Mouse (Mus musculus): ENCODE measurements around the gene Limch1.

Gene Limch1

GRCm38 (mm10) chr5:66881901-66882341 is 136.3 kb downstream of the Limch1 start:
- no peak for DNase-seq (ENCODE audit: low spot score in 2 of 2)

DNA sequence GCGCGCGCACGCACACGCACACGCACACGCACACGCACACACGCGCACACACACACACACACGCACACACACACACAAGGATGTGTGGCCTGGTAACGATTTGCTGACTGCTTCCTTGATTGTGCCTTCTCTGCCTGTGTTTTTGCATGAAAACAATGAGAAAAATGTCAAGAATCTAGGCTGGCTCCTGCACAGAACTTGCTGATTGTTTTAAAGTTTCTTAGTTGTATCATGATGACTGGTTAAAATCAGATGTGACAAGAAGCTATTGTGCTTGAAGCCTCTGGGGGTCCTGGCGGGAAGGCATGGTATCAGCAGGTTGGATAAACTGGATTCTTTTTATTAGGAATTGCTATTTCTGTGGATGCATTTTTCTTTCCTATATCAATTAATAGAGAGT is 137.1 kb downstream of the Limch1 start:
- no peak for DNase-seq (ENCODE audit: low spot score in 2 of 2)

DNA sequence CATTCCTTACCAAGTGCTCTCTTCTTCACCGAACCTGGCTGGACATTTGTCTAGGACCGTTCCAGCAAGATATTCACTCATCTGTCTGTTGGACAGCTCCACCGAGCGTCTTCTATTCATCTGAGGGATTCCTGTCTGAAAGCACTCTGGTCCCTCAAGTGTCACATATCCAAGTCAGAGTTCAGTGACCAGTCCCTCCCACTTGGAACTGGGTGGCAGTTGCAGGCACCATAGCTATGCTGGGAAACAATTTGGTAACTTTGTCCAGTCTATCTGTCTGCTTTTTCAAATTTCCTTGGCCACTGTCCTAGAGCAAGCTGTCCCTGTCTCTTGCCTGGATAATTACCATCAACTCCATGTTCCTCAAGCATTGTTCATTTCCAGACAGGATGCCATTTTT is 138.9 kb downstream of the Limch1 start:
- no peak for DNase-seq (ENCODE audit: low spot score in 2 of 2)

DNA sequence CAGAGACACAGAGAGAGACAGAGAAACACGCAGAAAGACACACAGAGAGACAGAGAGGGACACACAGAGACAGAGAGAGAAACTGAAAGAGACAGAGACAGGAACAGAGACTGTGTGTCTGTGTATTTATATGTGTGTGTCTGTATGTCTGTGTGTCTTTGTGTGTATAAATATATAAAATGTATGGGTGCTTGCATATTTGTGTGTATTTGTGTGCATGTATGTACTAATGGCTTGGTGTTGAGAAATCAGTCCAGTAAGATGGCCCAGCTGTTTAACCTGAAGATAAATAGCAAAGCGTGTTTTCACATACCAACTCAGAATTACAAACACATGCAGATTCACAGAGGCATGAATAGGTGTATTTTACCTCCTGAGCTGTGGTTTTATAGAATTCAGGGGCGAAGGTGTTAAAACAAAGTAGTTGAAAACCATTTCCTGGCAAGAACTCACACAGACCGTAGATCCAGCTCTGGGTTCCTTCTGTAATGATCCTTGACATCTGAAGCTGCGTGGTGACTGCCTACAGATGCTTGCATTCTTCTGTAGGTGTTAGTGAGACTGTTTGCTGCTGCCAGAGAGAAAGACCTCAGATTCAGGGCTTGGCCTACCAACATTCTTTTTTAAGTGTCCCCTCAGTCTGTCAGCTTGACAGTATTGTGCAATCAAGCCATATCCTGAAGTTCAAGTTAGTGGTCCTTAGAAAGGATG is 140.9 kb downstream of the Limch1 start:
- no peak for DNase-seq (ENCODE audit: low spot score in 2 of 2)

- no peak for DNase-seq (ENCODE audit: low spot score in 2 of 2)
These were observed 142.4 kb downstream of the Limch1 start for GRCm38 (mm10) chr5:66888061-66888460.

- no peak for DNase-seq (ENCODE audit: low spot score in 2 of 2)
These were observed 143.7 kb downstream of the Limch1 start for GRCm38 (mm10) chr5:66889337-66889736.

DNA sequence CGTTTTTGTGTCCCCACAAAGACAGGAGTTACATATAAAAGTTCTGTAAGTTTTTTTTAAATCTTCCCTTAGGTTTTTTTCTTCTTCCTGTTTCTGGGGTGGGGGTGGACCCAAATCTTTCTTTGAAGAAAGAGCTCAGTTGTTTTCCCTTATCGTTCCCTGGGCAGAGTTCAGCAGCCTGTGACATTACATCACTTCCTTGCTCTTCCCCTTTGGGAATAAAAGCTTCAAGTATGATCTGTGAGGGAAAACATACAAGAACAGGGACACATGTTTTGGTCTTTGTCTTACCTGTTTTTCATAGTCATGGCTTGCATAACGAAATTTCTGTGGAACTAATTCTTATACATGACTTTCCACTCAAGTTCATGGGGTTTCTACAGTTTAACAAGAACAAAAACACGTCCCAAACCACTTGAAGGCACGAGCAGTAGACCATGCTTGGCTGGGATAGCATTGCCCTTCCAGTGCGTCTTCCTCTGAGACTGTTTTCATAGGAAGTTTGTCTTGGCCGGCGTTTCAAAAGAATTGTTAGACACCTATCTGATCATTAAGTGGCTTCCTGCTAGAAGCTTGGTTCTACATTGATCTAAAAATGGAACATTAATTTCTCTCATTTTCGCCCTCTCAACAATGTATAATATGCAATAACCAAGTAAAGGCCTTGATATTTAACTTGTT is 150.0 kb downstream of the Limch1 start:
- DNase-seq (ENCODE audit: low spot score in 2 of 2) = no peak

DNA sequence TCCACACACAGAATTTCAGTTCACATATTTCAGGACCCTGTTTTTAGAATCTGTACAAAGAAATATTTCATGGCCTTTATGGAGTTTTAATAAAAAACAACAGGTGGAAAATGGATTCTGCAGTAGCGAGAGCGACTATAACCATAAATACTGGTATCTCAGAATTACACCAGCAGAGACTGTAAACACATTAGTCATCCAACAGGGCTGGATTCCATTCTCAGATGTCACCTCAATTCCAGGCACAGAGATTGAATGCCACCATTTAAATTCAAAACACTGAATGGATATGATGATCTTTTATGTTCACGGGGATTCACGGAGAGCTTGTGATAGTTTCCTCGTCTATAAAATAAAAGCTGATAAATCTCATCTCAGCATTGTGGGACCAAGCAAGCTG is 152.0 kb downstream of the Limch1 start:
- no peak for DNase-seq (ENCODE audit: low spot score in 2 of 2)

- no peak for DNase-seq (ENCODE audit: low spot score in 2 of 2)
These were observed 152.6 kb downstream of the Limch1 start for GRCm38 (mm10) chr5:66898252-66898651.

DNA sequence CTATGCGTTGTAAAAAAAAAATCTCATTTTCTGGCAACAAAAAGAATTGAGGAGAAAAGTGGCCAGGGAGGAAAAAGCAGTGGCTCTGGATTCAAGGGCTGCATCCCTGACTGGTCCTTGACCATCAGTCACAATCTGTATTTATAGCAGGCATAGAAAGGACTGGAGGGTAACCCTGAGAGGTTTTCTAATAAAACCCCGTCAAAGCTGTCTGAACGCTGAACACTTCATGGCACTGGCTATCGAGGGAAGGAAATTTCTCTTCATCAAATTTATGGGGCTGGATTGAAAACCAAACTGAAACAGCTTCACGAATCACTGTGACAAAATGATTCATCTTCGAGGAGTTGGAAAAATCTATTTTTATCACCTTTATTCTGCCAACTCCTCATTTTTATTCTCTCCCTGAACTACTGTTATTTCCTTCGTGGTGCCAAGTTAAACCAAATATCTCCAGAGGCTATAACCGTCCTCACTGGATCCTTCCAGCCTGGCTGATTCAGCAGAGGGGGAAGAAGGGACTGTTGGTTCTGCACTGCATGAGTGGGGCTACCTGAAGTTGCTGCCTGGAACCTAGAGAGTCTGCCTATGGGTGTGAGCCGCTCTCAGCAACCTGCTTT is 153.3 kb downstream of the Limch1 start:
- no peak for DNase-seq (ENCODE audit: low spot score in 2 of 2)

- DNase-seq (ENCODE audit: low spot score in 2 of 2) = no peak
These were observed 155.5 kb downstream of the Limch1 start for GRCm38 (mm10) chr5:66901116-66901515.

- DNase-seq (ENCODE audit: low spot score in 2 of 2) = no peak
These were observed 159.2 kb downstream of the Limch1 start for GRCm38 (mm10) chr5:66904835-66905234.

DNA sequence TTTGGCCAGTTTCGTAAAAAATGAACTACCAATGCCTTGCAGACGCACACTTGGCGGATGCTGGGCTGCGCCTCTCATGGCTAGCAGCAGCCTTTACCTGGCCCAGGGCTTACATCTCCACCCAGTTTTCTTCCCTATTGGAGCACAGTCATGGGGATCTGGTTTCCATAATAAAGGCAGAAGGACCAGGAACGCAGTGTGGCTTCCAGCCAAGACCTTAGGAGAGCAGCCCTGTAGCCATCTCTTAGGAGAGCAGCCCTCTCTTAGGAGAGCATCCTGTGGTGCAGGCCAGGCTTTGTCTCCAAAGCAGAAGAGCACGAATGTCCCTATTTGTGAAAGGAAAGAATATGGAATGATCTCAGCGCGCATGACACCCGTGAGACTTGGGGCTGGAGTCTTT is 163.3 kb downstream of the Limch1 start:
- DNase-seq (ENCODE audit: low spot score in 2 of 2) = no peak

- no peak for DNase-seq (ENCODE audit: low spot score in 2 of 2)
These were observed 164.3 kb downstream of the Limch1 start for GRCm38 (mm10) chr5:66909962-66910361.

DNA sequence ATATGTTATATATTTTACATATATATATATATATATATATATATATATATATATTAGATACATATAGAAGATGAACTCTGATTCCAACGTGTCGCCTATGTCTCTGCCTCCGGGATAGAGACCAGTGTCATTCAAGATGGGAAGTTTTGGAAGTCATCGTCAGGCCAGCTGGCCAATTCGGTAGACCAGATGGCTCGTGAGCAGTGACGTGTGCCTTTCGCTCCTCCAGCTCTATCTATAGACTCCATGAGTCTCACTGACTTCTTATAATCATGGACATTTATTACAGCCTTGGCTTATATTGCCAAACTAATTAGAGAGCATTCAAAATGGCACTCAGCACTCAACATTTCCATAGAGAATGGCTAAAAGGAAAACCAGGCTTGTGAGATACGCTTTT is 165.0 kb downstream of the Limch1 start:
- no peak for DNase-seq (ENCODE audit: low spot score in 2 of 2)

GRCm38 (mm10) chr5:66911068-66911467 is 165.4 kb downstream of the Limch1 start:
- DNase-seq (ENCODE audit: low spot score in 2 of 2) = no peak

DNA sequence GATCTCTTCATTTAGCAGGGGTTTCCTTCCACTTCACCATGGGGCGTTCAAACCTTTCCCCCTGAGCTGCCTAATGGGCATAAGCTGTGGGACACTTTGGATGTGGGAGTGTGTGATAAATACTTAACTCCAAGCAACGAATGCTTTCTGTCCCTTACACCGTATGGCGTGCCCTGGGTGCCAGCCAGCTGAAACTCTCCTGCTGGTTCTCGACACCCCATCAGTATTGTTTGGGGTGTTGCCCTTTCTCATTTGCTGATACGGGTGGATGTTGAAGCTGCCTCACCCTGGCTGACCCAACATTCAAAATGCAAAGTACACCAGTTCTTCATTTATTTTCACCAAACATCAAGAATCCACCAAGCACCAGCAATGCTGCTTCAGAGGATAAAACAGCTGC is 168.2 kb downstream of the Limch1 start:
- DNase-seq (ENCODE audit: low spot score in 2 of 2) = no peak

- no peak for DNase-seq (ENCODE audit: low spot score in 2 of 2)
These were observed 172.0 kb downstream of the Limch1 start for GRCm38 (mm10) chr5:66917353-66918315.

DNA sequence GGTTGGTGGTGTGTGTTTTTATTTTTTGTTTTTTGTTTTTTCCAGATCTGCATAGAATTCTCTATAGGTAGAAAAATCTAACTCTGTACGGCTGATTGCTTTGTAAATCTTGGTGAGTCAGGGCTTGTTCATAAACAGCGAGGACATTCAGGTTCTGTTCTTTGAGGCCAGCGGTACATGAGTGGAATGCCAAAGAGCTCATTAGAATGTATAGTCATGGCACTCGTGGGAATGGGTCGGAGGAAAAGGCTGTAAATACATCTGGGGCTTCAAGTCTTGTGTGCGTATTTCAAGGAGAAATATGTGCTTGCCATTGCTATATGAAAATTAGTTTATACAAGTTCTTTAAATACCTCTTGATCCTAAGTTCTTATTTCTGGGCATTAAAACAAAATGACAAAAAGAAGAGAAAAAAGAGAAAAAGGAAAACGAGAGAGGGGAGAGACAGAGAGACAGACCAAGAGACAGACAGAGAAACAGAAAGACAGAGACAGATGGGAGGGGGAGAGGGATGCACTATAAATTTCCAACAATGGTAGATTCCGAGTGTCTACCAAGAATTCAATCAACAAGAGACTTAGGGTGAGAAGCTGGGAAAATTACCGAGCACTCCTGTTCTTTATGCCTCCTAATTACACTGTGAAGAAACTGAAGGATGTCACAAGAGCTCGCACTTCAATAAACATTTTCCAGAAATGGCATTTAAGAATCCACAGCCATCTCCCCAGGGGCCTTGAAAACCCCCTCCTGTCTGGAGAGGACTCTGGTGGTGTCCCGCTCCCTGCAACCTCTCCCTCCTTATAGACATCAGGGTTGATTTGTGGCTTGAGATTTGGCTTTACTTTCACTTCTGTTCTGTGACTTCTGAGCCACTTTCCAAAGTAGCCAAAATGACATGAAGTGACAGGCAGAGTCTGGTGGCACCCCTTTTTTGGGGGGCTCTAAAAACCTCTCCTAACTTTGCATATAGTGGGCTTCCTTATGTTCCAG is 173.0 kb downstream of the Limch1 start:
- DNase-seq (ENCODE audit: low spot score in 2 of 2) = no peak

DNA sequence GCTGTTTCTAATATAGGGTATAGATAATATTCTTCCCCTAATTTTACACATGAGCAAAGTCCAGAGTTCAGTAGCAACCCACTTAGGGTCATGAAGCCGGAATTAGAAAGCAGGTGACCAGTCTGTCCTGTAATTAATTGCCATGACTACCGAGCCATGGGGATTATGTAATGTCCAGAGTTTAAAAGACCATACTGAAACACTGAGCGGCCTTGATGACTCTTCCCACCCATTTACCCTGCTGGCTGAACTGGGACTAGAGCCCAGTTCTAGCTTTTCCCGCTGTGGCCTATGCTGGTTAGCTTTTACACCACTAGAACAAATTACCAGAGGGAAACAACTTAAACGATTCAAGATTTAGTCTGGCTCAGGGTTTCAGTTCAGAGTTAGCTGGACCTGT is 177.0 kb downstream of the Limch1 start:
- DNase-seq (ENCODE audit: low spot score in 2 of 2) = no peak

DNA sequence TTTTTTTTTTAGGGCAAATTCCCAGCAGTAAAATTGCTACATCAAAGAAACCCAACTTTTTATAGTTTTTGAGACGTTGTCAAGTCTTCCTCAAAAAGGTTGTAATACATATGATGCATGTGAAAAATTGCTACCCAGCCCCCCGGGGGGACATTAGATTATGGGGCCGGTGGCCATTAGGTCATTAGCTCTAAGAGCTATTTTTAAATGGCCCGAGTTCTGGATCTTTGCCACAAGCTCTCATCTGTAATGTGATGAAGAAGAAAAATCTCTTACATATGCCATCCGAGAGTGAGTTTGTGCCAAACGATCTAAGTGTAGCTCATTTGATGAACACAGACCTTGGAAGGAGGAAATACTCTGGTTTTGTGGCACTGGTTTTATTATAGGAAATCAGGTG is 183.7 kb downstream of the Limch1 start:
- no peak for DNase-seq (ENCODE audit: low spot score in 2 of 2)

Measured in thymus, postnatal 10 days (tissue).